Mouse (Mus musculus): ENCODE results near the gene Nop58.
A peak's percentile ranks its signal among the peaks of the same experiment; 100 is the strongest.
"Not testable (repeated sequence)": the region's sequence is repeated elsewhere in the genome, so short reads cannot be mapped to it uniquely, and the experiment has no call there.

The Nop58 gene

DNA sequence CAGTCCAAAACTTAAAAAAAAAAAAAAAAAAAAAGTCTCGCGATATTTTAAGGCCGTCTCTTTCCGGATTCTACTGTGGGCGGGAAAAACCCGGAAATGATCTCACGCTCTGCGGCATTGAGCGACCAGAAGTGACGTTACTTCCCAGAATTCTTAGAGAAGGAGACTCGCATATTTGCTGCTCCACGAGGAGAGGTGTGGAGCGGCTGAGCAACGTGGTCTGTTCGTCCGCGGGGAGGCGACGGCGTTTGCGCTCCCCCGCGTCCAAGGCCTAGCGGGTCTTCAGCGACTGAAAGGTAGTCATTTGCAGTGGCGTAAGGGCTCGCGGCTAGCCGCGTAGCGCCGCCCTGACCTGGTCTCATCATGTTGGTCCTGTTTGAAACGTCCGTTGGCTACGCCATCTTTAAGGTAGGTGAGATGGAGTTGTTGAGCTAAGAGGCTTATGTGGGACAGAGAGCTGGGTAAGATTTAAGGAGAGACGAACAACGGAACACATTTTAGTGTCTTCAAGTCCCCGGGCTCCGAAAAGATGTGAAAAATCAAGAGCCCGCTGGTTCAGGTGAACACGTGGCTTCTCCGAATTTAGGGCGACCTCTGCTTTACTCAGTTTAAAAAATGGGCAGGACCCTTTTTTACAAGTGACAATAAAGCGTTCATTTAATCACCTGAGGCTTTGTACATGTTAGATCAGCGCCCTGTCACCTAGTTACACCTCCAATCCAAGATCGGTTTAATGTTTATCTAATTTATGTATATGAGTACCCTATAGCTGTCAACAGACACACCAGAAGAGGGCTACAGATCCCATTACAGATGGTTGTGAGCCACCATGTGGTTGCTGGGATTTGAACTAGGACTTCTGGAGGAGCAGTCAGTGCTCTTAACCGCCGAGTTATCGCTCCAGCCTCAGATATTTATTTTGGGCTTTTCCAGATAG lies at the start of gene Nop58:
TSS of gene Nop58 (plus strand) at position 153 of the 937 bp plus-strand sequence.
- DNase-seq (ENCODE audit: low spot score), result peak; percentile 64

GRCm38 (mm10) chr1:59636349-59636748 lies 48.4 kb upstream of the Nop58 start:
- DNase-seq (ENCODE audit: low spot score), result no peak

- no peak for DNase-seq (ENCODE audit: low spot score)
Measured at GRCm38 (mm10) chr1:59638371-59638770, 46.4 kb upstream of the Nop58 start.

DNA sequence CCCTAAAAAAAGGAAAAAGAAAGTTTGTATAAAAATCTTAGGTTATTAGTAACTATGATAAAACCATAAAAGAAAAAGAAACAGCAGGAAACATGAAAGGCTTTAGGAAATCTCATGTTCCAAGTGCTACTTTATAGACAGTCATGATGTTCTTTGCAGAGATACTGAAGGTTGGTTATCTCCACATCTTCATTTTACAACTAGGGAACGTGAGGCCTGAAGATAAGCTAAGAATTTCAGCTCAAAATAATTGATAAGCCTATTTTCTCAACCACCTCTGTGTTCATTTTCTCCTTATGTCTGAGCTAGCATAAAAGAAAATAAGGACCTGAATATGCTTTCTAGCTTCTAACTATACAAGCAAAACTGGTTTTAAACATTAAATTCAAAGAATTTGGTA lies 42.3 kb upstream of the Nop58 start:
- no peak for DNase-seq (ENCODE audit: low spot score)

DNA sequence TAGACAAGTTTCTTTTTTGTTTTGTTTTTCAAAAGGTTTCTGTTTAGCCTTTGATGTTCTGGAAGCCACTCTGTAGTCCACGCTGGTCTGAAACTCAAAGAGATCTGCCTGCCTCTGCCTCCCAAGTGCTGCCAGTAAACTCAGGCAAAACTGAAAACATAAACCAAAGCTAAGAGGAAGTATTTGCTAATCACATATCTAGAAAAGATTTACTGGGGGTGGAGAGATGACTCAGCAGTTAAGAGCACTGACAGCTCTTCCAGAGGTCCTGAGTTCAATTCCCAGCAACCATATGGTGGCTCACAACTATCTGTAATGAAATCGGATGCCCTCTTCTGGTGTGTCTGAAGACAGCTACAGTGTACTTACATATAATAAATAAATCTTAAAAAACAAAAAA lies 38.3 kb upstream of the Nop58 start:
- DNase-seq (ENCODE audit: low spot score), result not testable (repeated sequence)

DNA sequence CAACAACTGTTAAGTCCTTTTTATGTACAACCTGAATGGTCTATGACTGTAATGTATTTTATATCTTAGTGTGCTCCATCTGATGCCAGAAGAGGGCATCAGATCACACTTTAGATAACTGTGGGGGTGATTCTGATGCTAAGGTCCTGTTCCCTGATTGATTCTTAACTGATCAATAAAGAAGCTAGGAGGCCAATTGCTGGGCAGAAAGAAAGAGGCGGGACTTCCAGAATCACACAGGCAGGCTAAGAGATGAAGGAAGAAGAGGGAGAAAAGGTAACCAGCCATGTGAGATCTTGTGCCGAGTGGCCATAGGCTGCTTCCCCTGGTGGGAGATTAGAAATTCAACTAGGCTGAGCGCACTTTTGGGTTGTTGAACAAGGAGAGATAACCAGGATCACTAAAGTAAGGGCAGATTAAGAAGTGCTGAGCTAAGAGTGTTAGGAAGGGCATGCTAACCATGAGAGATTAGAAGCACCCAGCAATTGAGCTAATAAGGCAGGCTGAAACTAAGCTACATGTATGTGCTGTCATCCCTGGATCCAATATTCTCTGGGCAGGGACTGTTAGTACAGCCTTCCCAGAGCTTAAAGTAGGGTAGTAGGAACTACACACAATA lies 33.5 kb upstream of the Nop58 start:
- no peak for DNase-seq (ENCODE audit: low spot score)

DNA sequence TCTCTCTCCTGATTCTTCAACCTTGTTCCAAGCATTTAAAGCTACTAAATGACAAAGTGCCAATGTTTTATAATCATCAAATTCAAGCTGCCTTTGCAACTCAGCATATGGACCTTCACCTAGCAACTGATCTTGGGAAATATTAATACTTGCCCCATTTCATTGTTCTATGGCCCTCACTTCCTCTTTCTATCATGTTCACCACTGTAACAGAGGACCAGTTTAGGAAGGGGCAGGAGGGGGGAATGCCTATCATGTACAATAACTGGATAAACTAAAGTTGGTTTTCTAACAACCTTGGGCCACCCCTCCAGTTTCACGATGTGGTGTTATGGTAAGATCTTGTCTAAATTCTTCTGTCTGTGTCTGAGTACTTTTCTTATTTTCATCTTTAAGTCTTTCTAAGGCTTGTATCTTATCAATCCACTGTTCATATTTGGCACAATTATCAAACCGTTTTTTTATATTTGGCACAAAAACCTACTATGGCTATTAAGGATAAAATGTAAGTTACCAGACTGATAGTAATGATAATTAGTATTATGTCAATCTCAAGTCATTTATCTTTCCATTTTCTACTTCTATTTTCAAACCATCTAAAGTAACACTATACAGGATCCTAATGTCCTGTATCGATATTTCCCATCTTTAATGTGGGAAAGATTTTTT lies 31.4 kb upstream of the Nop58 start:
- no peak for DNase-seq (ENCODE audit: low spot score)

DNA sequence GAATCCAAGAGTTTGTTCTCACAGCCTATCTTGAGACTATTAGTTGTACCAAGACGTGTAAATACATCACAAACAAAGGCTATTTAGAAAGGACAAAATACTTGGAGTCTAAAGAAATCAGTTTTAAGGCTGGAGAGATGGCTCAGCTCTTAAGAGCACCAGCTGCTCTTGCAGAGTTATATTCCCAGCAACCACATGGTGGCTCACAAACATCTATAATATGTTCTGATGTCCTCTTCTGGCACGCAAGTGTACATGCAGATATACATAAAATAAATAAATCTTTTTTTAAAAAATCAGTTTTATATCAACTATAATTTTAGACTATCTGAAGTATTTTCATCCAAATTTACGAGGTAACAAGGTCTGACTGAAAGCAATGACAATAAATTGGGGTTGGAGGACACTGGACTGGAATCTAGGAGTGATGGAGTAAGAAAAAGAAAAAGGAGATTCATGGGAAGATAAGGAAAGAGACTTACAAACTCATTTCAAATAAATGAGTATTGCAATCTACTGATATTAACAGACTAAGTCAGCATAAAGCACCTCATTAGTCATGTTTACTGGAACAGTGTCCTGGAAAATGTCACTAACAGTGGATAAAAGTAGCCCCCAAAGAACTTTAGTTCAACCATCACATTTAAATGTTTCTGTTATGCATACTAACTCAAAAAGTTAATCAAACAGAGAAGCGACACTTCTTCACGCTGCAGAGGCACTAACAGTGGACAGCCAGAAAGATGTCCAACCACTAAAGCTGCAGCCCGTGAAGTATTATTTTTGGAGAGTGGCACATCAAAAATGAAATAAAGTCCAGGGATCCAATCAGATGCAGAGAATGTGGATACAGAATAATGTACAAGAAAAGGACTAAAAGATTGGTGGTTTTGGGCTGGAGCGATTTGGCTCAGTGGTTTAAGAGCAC lies 28.3 kb upstream of the Nop58 start:
- no peak for DNase-seq (ENCODE audit: low spot score)

DNA sequence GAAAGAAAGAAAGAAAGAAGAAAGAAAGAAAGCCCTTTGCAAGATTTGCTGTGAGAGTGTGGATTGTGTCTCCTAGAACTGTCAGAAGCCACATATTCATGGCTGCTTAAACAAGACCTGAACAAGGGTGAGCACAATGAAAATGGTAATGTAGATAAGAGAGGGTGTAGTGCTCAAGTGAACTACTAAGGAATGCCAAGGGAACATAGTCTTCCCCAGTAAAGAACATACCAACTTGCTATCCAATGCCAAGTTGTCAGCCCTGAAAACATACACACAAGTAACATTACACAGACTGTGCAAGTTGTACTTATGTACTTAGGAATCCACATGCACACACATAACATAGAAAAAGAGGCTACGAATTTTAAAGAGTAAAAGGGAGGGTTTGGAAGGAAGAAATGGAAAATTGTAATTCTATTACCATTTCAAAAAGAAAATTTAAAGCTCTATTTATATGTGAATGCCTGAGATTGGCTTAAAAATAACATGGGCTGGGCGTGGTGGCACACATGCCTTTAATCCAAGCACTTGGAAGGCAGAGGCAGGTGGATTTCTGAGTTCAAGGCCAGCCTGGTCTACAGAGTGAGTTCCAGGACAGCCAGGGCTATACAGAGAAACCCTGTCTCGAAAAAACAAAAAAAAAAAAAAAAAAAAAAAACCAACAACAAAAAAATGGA lies 21.2 kb upstream of the Nop58 start:
- no peak for DNase-seq (ENCODE audit: low spot score)

- DNase-seq (ENCODE audit: low spot score), result no peak
Measured at GRCm38 (mm10) chr1:59668871-59669270, 15.9 kb upstream of the Nop58 start.

GRCm38 (mm10) chr1:59669962-59670630 lies 14.7 kb upstream of the Nop58 start:
- DNase-seq (ENCODE audit: low spot score), result peak; percentile 19

- DNase-seq (ENCODE audit: low spot score), result peak; percentile 75
Measured at GRCm38 (mm10) chr1:59670641-59671168, 14.1 kb upstream of the Nop58 start, which contains the start of gene Sumo1. Sumo1 (minus strand) TSS chr1:59670834.

DNA sequence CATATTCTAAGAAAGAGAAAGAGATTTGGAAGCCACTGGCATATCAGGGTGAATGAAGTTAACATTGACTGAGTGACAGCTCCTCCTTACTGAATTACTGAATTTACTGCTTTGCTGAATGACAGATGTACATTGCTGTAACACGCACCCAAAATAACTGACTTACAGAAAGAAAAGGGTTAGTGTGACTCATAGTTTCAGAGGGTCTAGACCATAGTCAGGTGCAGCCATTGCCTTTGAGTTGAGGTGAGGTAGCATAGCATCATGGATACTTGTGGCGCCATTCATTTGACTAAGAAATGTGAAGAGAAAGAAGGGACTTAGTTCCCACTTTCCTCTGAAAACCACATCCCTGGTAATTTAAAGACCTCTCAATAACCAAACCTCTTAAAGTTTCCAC lies 11.1 kb upstream of the Nop58 start:
- DNase-seq (ENCODE audit: low spot score), result no peak

DNA sequence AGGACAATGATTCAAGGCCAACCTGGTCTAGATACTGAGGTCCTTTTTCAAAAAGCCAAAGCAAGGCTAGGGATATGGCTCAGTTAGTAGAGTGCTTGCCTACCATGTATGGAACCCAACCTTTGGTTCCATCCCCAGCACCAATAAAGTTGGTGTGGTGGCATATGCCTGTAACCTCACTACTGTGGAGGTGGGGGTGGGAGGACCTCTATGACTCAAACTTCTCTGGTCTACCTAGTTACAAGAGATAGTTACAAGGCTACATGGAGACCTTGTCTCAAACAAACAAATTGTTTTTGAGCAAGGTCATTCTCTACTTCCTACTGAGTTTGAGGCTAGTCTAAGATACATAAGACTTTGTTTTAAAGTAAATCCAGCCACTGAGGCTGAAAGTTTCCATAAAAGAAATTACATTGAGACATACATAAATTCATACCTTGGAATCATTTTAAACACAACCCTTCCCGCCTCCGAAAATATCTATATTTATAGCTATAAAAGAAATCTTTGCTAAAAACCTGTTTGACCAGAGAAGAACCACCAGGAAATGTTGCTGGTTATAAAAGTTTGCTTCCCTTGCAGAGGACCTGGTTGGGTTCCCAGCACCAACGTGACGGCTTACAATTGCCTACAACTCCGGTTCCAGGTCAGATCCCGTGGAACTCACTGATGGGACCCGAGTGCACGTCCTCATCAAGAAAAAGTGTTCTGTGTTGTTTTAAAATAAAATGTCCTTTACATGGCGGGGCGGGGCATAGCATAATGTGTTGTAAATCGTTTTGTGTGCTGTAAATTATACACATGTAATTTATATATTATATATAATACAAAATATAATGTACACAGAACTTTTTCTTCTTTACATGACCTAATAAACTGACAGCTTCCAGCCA lies 599 bp upstream of the Nop58 start:
- peak; percentile 30 for DNase-seq (ENCODE audit: low spot score)

DNA sequence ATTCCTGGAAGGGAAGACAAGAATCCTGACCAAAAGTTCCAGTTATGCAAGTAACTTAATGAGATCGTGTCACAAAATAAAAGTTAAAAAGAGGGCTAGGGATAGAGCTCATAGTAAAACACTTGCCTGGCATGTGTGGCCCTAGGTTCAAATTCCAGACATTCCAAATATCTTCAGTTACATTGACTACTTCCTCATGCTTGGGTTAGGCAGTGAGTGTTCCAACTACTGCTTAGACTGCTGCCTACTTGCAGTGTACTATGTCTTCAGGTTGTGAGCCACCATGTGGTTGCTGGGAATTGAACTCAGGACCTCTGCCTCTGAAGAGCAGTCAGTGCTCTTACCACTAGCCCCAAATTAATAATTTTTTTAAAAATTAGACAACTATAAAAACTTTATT lies 2.7 kb downstream of the Nop58 start:
- DNase-seq (ENCODE audit: low spot score), result no peak

DNA sequence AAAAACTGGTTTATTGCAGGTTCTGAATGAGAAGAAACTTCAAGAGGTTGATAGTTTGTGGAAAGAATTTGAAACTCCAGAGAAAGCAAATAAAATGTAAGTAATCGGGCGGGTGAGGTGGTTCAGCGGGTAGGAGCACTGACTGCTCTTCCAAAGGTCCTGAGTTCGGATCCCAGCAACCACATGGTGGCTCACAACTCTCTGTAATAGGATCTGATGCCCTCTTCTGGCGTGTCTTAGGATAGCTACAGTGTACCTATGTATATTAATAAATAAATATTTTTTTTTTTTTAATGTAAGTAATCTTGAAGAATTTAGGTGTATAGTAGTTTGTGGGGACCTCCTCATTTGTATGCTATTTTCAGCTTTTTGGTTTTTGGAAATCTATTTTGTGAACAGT lies 5.7 kb downstream of the Nop58 start:
- DNase-seq (ENCODE audit: low spot score), result no peak

DNA sequence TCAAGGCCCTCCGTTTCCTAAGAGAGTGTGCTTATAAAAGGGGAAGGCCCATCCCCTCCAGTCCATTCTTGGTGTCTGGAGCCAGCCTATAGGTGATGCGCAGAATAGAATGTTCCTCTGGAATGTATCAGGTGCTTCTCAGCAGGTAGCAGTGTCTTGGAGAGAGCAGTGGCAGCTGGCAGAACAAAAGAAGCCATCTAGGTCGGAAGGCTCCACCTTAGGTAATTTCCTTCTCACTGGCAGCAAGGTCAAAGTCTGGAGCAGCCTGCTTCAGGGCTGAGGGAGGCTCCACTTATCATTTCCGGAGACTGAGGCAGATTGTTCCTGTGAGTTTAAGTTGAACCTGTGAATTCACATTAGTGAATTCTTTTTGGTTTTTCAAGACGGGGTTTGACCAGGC lies 13.0 kb downstream of the Nop58 start:
- no peak for DNase-seq (ENCODE audit: low spot score)

DNA sequence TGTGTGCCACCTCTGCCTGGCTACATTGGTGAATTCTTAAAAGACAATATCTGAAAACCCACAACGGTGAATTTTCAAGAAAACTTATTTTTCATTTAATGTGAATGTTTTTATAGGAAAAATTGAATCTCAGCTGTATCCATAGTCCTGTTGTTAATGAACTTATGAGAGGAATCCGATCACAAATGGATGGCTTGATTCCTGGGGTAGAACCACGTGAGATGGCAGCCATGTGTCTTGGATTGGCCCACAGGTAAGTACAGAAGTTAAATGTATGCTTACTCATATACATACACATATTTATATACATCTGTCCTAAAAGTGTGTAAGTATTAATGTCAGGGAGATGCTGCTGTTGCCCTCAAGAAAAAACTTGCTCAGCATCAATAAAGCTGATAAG lies 13.4 kb downstream of the Nop58 start:
- no peak for DNase-seq (ENCODE audit: low spot score)

- no peak for DNase-seq (ENCODE audit: low spot score)
Measured at GRCm38 (mm10) chr1:59701766-59702165, 17.0 kb downstream of the Nop58 start.
